Mouse (Mus musculus): ENCODE measurements around the gene Rmi2. TPM values are rescaled to one million over a fixed set of nuclear protein-coding genes. Genes with fewer than 3 reads are reported as not detected.

Rmi2 gene
- total and polyA plus RNA-seq, 3 experiments = 2.8 to 8.0 TPM; not detected in 1

GRCm38 (mm10) chr16:10873654-10874053, 38.8 kb downstream of the Rmi2 start (continued):
- TF ChIP-seq TBP (IDR thresholded peaks at IDR 0.05; ENCODE audit: low read depth, low read length) (no peak), ZNF384 (IDR thresholded peaks at IDR 0.05; ENCODE audit: low read depth, low read length) (no peak), POLR2AphosphoS2 (IDR thresholded peaks at IDR 0.05; ENCODE audit: low read length) (no peak), BHLHE40 (IDR thresholded peaks at IDR 0.05; ENCODE audit: borderline replicate concordance, low read depth, low read length) (no peak), ZC3H11A (IDR thresholded peaks at IDR 0.05; ENCODE audit: low read depth, low read length) (peak; percentile 87), ZKSCAN1 (IDR thresholded peaks at IDR 0.05; ENCODE audit: low read depth, low read length) (no peak), UBTF (IDR thresholded peaks at IDR 0.05; ENCODE audit: borderline replicate concordance, insufficient read depth, low read depth, low read length) (no peak), MYC (IDR thresholded peaks at IDR 0.05; ENCODE audit: low read depth, low read length) (no peak), JUND (IDR thresholded peaks at IDR 0.05; ENCODE audit: low read depth, low read length) (0 out of 2 replicates have a peak, but pooled peaks have one; percentile 31), USF2 (IDR thresholded peaks at IDR 0.05; ENCODE audit: borderline replicate concordance in 1 of 2, insufficient read depth in 1 of 2, low read depth in 1 of 2, low read length in 2 of 2) (no peak), CTCF (IDR thresholded peaks at IDR 0.05 in 2 of 3, conservative IDR thresholded peaks at IDR 0.05 in 1 of 3; ENCODE audit: control insufficient read depth in 1 of 3, insufficient read depth in 1 of 3, low read depth in 2 of 3, low read length in 3 of 3, poor library complexity in 1 of 3, severe bottlenecking in 1 of 3) (peak; percentile 83 to 96 (median 87)), POLR2AphosphoS5 (IDR thresholded peaks at IDR 0.05; ENCODE audit: borderline replicate concordance, low read depth, low read length) (no peak), MAX (IDR thresholded peaks at IDR 0.05; ENCODE audit: low read length) (peak; percentile 21; the same call in 1 of the 2 replicates), NRF1 (IDR thresholded peaks at IDR 0.05; ENCODE audit: insufficient read depth, low read depth, low read length, poor library complexity, severe bottlenecking) (no peak), SIN3A (IDR thresholded peaks at IDR 0.05; ENCODE audit: low read length) (no peak), CHD2 (IDR thresholded peaks at IDR 0.05; ENCODE audit: low read length) (no peak), MEF2A (IDR thresholded peaks at IDR 0.05; ENCODE audit: extremely low read depth, insufficient replicate concordance, low read depth, low read length, poor library complexity, severe bottlenecking) (no peak), RCOR1 (IDR thresholded peaks at IDR 0.05; ENCODE audit: low read depth, low read length) (no peak)

DNA sequence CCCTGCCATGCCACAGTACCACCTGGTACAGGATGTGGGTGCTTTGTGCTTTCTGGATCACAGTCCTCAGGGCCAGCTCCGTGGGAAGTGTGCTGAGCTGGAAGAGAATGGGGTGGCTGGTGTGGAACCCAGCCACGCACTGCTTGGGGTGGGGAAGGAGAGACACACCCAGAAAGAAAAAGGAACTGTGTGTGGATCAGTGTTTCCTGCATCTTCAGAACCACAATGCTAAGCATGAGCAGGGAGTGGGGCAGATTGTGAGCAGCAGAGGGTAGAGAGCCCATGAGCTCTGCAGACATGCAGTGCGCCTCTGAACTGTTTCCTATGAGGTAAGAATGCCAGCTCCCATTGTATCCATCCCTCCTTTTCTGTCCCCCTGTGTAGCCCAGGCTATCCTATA, 43.4 kb downstream of the Rmi2 start:
- peaks cover 0 to 2% of the 10 kb centered on the region in 2 experiments; a peak in 1 of 4 replicates for H3K27me3 ChIP-seq (ENCODE audit: control insufficient read depth in 1 of 2, insufficient read depth in 2 of 2, low read length in 2 of 2)
- no peaks in the 10 kb centered on the region for H3K4me1 ChIP-seq (ENCODE audit: control insufficient read depth in 1 of 2, insufficient read depth in 2 of 2, low read length in 2 of 2)
- no peak overlapping the region for H3K9ac ChIP-seq (ENCODE audit: control insufficient read depth, low read depth, low read length, poor library complexity, severe bottlenecking)
- TF ChIP-seq ETS1 (IDR thresholded peaks at IDR 0.05; ENCODE audit: low read depth, low read length) = no peak
- no peak for TF ChIP-seq MYB (IDR thresholded peaks at IDR 0.05; ENCODE audit: low read depth, low read length)
- no peak for TF ChIP-seq CTCF (IDR thresholded peaks at IDR 0.05 in 2 of 3, conservative IDR thresholded peaks at IDR 0.05 in 1 of 3; ENCODE audit: control insufficient read depth in 1 of 3, insufficient read depth in 1 of 3, low read depth in 2 of 3, low read length in 3 of 3, poor library complexity in 1 of 3, severe bottlenecking in 1 of 3)
- TF ChIP-seq UBTF (IDR thresholded peaks at IDR 0.05; ENCODE audit: borderline replicate concordance, insufficient read depth, low read depth, low read length) = no peak
- TF ChIP-seq TCF12 (IDR thresholded peaks at IDR 0.05; ENCODE audit: low read depth, low read length) = no peak
- H3K9me3 ChIP-seq (replicated peaks; ENCODE audit: insufficient read depth, low read length) = no peaks in the 10 kb centered on the region
- H3K27ac ChIP-seq (ENCODE audit: control insufficient read depth, low read depth, low read length) = no peak overlapping the region
- DNase-seq (ENCODE audit: low read depth, low spot score) = no peak
- no peaks in the 10 kb centered on the region for H3K79me2 ChIP-seq (ENCODE audit: control insufficient read depth, insufficient read depth, low read length, poor library complexity)
- H3K36me3 ChIP-seq (ENCODE audit: control insufficient read depth in 1 of 2, insufficient read depth in 2 of 2, low read length in 2 of 2) = no peaks in the 10 kb centered on the region
- no peak overlapping the region for H3K4me3 ChIP-seq (ENCODE audit: control insufficient read depth in 1 of 2, insufficient read depth in 1 of 2, low read depth in 2 of 2, low read length in 2 of 2)
